Mouse (Mus musculus) gastrocnemius, adult 2 months (tissue): ENCODE data around the gene Gm21987. TPM values are rescaled to one million over a fixed set of nuclear protein-coding genes. Genes with fewer than 3 reads are reported as not detected.

Source experiments
- DNase-seq: peaks from one replicate; pipeline ENCODE4 v3.0.0; 2022
- H3K27ac ChIP-seq: fragments of 200-600 bp; 2 replicates; pipeline ENCODE4 v1.8.1; 2022; ENCODE audit warnings: mild to moderate bottlenecking
- H3K4me3 ChIP-seq: fragments of 200-600 bp; 2 replicates; pipeline ENCODE4 v1.8.1; 2022; ENCODE audit warnings: mild to moderate bottlenecking, moderate library complexity
- CTCF ChIP-seq: fragments of 200-600 bp; IDR thresholded peaks from 2 replicates; pipeline ENCODE4 v1.8.1; 2022; ENCODE audit warnings: antibody characterized with exemption, mild to moderate bottlenecking, moderate library complexity
- intact Hi-C: fragments of 180-260 bp; cut with DNase I; formaldehyde crosslinking; loops from one replicate; pipeline ENCODE4 v1.15.1; 2025
- long read RNA-seq, 2 experiments: library from polyadenylated mRNA; stranded (forward); transcript quantifications; one replicate each; pipeline ENCODE4 v2.0.0; 2021
- total RNA-seq, 2 experiments: library from RNA; stranded (reverse); gene quantifications; 2 replicates each; pipeline ENCODE4 v1.2.3; 2021

Gm21987 gene
- total RNA-seq, result not detected
- long read RNA-seq, experiment 1, result 0 reads
- long read RNA-seq, experiment 2, result 0 reads

DNA sequence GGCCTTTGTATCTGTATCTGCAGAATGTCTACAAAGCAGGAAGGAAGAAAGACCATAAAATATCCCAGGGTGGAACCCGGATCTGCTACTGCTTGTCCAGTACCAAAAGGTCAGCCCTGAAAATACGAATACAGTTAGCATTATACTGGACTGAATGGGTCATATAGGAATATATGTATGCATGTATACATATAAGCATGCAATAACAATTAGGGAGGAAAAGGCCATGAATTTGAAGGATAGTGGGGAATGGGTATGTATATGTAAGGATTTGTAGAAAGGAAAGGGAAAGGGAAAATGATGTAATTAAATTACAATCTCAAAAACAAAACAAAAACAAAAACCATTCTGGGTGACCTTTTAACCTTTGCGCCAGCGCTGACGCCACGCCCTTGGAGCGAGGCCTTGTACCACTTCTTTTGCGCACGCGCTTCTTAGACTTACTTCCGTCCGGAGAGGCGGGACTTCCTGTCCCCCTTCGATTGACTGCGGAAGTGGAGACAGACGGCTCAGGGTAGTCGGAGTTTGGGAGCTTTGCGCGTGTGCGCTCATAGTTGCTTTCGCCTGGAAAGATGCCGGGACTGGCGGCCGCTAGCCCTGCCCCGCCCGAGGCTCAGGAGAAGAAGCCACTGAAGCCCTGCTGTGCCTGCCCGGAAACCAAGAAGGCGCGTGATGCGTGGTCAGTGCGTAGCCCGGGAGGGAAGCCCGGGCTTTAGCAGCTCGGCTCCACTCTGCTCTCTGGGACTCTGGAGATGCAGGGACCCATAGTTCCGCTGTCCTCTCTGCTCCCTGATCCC, at the start of gene Gm21987, which contains the start of gene Cox17:
Gm21987 (plus strand) TSS at position 512 of the 797 bp plus-strand sequence.
Cox17 (plus strand) TSS at position 463 of the 797 bp plus-strand sequence.
- intact Hi-C loops, result loop anchor here (2.0 kb wide), 2 partner anchors 44 to 106 kb away; partner anchors contain the start of gene Adprh
- no peak for TF ChIP-seq CTCF
- H3K4me3 ChIP-seq, result peak within 1 kb of the TSS; percentile 83

GRCm38 (mm10) chr16:38298410-38298809, 48.4 kb upstream of the Gm21987 start:
- TF ChIP-seq CTCF, result no peak
- H3K27ac ChIP-seq, result no peak overlapping the region
- no peak overlapping the region for H3K4me3 ChIP-seq
- no peak for DNase-seq
- intact Hi-C loops, result no loop called here

More for the DNA sequence above, at the start of gene Gm21987, which contains the start of gene Cox17:
- DNase-seq, result peak; percentile 96
- H3K27ac ChIP-seq, result peak within 1 kb of the TSS; percentile 95

DNA sequence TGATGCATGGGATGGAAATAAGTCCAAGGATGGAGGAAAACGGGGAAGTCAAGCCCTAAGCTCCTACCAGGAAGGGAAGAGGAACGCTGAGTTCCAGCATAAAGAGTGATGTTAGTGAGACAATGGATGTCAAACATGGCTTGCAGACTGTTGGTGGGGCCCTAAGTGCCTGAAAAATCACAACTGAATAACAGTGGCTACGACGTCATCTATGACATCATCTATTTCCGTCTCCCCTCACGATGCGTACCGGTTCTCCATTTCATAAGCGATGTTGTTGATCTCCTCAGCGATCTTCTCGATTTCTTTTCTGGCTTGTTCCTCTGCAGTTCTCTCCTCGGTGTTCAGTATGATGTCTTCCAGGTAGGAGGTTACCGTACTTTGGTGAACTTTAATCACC, 44.5 kb upstream of the Gm21987 start:
- Histone ChIP-seq H3K4me3 (no peak overlapping the region), H3K27ac (no peak overlapping the region)
- no peak for DNase-seq
- intact Hi-C loops, result no loop called here
- TF ChIP-seq CTCF, result no peak

DNA sequence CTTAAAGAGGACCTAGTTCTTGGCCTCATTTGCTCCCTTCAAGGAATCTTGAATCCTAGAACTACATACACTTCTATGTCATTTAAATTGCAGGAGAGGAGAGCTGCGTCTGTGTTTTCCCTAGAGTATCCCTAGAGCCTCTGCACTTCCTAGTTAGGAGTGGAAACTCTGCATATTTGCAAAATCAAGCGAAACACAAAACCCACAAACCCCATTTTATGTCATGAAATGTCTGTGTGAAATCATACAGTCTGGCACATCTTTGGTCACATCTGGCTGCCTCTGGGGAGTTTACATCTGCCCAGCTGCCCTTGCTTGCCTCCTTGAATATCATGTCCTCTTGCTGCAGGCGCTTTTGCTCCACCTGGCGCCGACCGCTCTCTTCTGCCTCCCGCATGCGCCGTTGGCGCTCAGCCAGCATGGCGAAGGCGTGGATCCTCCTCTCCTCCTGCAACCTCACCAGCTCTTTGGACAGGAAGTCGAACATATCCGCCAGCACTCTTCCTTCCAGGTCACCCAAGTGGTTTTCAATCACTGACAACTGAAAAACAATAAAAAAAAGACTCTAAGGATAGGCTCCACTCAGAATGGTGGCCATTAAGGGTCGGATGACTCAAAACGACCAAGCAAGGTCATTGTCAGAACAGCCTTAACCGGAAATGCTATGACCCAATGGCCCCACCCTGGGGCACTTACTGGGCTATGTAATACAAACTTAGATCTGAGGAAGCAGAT, 42.2 kb upstream of the Gm21987 start:
- no peak overlapping the region for H3K27ac ChIP-seq
- TF ChIP-seq CTCF, result no peak; the same call in 1 of the 2 replicates
- peak overlapping the region; percentile 55 for H3K4me3 ChIP-seq
- intact Hi-C loops, result no loop called here
- DNase-seq, result peak; percentile 35

GRCm38 (mm10) chr16:38306571-38307220, 40.1 kb upstream of the Gm21987 start:
- Histone ChIP-seq H3K27ac (no peak overlapping the region), H3K4me3 (no peak overlapping the region)
- no peak for DNase-seq
- intact Hi-C loops, result no loop called here
- peak; percentile 66 for TF ChIP-seq CTCF

GRCm38 (mm10) chr16:38307221-38307605, 39.6 kb upstream of the Gm21987 start:
- Histone ChIP-seq H3K27ac (no peak overlapping the region), H3K4me3 (no peak overlapping the region)
- no peak for DNase-seq
- no peak for TF ChIP-seq CTCF
- intact Hi-C loops, result no loop called here

- H3K27ac ChIP-seq, result no peak overlapping the region
- intact Hi-C loops, result no loop called here
- TF ChIP-seq CTCF, result no peak
- no peak overlapping the region for H3K4me3 ChIP-seq
- DNase-seq, result no peak
These were observed 39.2 kb upstream of the Gm21987 start for GRCm38 (mm10) chr16:38307651-38308050.

DNA sequence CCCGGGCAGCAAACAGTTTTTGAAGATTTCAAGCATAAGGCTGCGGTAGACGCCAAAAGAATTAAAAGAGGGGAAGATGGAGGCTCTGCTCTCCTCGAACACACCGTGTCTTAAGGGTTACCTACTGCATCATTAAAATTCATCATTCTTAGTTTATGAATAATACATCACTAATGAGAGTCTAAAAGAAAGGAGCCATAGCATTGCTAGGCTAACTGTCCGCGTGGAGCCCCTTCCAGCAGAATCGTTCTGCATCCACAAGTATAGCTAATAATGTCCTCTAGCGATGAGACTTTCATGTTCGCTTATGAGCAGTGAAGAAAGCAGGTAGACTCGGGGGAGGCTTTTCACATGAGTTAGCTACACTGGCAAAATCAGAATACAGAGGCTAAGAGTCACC, 38.6 kb upstream of the Gm21987 start:
- intact Hi-C loops, result no loop called here
- DNase-seq, result no peak
- Histone ChIP-seq H3K27ac (no peak overlapping the region), H3K4me3 (no peak overlapping the region)
- no peak for TF ChIP-seq CTCF

DNA sequence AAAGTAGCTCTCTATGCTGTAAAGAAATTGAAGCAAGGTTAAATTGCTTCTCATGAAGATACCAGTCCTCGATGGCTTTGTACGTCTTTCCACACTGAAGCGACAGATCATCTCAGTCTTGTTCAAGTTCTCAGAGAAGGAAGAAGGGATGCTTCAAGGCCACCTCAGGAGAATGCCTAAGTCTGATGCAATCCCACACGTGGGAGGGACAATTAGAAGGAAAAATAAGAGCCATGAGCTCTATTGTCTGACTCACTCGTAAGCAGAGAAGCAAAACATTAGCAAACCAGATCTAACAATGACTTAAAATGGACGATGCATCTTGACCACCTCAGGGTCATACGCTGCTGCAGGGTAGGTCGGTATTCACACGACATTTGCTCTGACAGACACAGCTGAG, 28.3 kb upstream of the Gm21987 start:
- Histone ChIP-seq H3K27ac (no peak overlapping the region), H3K4me3 (no peak overlapping the region)
- no peak for DNase-seq
- TF ChIP-seq CTCF, result no peak
- intact Hi-C loops, result no loop called here

DNA sequence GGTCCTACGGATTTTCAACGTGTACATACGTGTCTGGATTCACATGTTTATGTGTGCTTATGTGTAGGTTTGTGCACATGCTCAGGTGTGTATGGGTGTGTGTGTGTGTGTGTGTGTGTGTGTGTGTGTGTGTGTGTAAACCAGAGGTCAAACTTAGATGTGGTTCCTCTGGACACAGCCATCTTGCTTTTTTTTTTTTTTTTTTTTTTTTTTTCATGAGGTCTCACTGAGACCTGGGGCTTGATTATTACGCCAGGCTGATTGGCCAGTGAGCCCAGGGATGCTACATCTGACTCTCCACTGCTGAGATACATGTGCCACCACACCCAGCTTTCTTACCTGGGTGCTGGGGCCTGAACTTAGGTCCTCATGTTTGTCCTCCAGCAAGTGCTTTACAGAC, 27.8 kb upstream of the Gm21987 start:
- H3K4me3 ChIP-seq, result no peak overlapping the region
- DNase-seq, result no peak
- no peak overlapping the region for H3K27ac ChIP-seq
- TF ChIP-seq CTCF, result no peak
- intact Hi-C loops, result no loop called here

DNA sequence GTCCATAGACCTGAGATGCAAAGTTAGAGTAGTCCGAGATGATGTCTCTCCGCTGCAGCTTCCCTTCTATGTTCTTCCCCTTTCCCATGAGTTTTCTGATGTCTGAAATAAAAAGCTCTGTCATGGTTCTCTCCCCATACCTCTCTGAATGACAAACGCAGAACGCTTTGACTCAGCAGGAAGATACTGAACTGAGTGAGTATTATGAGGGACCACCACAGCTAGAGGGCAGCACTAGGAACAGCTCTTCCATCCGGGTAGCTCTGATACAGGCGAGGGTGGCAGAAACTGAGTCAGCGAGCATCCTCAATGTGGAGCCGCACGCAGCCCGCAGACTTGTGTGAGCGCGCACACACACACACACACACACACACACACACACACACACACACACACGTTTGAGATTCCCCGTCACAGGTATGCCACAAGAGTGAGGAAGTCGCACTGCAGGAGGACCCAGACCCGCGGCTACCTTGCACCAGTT, 25.3 kb upstream of the Gm21987 start:
- H3K4me3 ChIP-seq, result no peak overlapping the region
- peak; percentile 36 for DNase-seq
- peak; percentile 62 for TF ChIP-seq CTCF

DNA sequence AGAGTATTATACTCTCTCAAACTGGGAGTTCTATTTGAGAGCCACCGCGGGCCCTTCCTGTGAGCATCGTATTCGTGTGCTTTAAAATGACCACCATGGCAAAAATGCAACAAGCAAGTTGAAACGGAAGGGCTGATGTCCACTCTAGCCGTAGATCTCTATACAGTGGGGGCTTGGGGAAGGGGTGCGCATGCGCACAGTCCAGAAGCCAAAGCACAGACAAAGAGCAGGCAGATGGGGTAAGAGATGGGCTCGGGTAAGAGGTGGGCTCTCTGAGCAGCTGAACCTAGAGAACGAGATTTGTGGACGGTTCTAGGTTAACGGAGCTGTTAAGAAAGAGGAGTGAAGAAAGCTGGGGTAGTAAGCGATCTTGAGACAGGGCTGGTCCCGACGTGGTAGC, 22.5 kb upstream of the Gm21987 start:
- no peak for TF ChIP-seq CTCF
- intact Hi-C loops, result no loop called here
- DNase-seq, result no peak
- Histone ChIP-seq H3K4me3 (no peak overlapping the region), H3K27ac (no peak overlapping the region)

More for the DNA sequence above, 25.3 kb upstream of the Gm21987 start:
- intact Hi-C loops, result no loop called here
- no peak overlapping the region for H3K27ac ChIP-seq
